Mouse (Mus musculus) mouse embryonic stem cell (cell line): ENCODE results near the gene Tmem119.

Source experiments
- in situ Hi-C, 2 experiments: fragments of 300-500 bp; cut with MboI; formaldehyde crosslinking; loops; 1 replicate in 1 of 2; 3 replicates in 1 of 2; pipeline ENCODE4 v1.14.3; 2019 to 2020; ENCODE audit warnings: low sequenced_read_pairs in 2 of 2, low pct_unique_long_range_greater_than_20kb in 1 of 2, mixed read lengths in 1 of 2; ENCODE audit not compliant: unreplicated experiment in 1 of 2

Tmem119 gene

DNA sequence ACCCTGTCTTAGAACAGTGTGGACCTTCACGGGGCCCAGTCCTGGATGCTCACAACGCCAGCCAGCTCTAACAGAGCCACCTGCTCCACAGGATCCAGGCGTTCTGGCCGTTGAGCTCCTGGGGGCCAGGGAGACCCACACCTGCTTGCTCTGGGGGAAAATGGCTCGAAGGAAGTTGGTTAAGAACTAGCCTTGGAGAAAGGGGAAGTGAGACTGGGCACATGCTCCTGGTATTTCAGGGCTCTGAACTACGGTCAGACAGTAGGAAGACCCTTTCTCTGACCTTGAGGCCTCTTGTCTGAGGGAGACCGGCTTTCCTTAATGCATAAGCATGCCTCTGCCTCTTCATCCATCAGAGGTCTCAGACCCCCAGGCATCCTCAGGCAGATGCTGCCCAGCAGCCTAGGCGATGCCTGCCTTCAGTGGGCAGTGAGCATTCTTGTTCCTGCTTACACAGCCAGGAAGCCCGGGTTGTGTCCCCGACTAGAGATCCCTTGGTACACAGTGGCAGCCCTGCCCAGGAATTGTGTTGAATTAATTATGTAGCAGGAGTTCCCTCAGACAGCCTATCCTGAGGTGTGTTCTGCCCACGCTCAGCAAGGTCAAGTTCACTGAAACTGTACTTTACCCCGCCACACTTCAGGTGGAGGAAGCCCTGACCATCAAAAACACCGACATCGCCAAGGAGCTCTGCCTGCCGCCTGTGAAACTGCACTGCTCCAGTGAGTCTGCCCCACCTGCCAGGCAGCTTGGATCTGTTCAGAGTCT, 24.0 kb downstream of the Tmem119 start:
- in situ Hi-C loops: loop anchor here (5.0 kb wide), 1 partner anchor 36 kb away; no protein-coding TSS in a partner anchor

DNA sequence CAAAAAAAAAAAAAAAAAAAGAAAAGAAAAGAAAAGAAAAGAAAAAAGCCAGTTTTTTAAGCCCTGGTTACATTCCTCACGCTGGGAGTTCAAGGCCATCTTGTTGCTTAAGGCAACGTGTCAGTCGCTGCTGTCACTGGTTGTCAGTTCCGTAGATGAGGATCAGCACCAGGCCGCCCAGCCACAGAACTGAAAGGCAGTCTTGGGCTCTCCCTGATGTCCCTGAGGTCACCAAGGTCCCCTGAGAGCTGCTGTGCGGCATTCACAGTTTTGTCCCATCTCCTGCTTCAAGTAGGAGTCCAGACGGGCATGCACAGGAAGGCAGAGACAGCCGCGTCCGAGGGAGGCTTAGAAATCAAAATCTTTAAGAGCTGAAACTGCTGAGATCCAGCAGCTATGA, 24.7 kb downstream of the Tmem119 start:
- in situ Hi-C loops: loop anchor here (5.0 kb wide), 1 partner anchor 37 kb away; no protein-coding TSS in a partner anchor

DNA sequence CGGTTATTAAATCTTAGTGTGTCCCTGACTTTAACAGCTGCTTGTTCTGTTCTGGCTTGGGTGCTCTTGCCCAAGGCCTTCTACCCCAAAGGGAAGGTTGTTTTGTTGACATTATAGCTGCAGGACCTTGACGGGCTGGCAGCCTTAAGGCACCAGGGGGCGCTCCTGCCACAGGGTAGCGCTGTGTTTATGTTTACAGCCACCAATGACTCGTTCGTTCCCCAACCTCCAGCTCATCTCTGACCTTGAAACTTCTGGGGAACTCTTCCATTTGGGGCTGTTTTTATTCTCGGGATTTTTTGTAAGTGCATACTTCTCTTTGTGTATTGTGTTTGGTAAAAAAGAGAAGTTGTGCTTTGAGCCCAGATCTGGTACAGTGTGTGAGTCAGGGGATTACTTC, 26.7 kb downstream of the Tmem119 start:
- in situ Hi-C loops: no loop called here

DNA sequence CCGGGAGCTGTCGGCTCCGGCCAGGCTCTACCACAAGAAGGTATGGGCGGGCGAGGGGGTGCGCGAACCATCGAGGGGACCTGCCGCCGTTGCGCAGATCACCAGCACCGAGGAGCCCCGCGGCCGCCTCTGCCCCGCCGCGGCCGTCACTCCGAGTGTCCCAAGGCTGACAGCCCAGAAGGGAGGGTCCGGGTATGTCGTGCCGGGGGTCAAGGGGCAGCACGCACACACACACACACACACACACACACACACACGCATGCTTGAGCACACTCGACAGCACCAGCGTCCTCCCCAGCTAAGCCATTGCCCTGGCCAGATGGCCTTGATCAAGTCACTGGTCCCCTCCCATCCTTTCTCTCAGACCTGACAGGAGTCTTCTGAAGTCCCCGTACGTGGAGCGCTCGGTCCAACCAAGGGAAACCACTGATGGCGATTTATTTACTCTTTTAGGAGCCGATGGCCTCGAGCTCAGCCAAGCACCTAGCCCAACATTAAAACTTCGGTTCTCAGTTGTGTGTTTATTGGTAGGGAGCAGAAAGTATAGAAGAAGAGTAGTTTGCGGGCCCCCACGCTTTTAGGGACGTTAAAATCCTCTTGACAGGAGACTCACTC, 27.3 kb downstream of the Tmem119 start:
- in situ Hi-C loops: no loop called here

DNA sequence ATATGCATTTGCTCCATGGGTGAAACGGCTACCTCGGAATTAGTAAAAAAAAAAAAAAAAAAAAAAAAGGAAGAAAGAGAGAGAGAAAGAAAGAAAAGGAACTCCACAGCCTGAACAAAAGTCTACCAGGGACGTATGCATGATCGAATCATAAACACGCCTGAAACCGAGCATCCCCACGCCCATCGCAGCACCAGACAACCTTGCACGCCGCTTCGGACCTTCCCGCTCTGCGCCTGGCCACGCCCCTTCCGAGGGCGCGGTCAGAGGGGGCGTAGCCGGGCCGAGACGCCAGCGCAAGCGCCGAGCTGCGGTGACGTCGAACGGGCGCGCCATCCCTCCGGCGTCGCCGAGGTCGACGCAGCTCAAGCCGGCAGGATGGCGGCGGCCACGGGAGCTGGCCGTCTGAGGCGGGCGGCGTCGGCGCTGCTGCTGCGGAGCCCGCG, 27.8 kb downstream of the Tmem119 start, which contains the start of the genes Sart3 and Iscu:
Gene Sart3, minus strand, starts transcription at position 61 of the 446 bp plus-strand sequence.
Gene Iscu, plus strand, starts transcription at position 299 of the 446 bp plus-strand sequence.
- in situ Hi-C loops: no loop called here

DNA sequence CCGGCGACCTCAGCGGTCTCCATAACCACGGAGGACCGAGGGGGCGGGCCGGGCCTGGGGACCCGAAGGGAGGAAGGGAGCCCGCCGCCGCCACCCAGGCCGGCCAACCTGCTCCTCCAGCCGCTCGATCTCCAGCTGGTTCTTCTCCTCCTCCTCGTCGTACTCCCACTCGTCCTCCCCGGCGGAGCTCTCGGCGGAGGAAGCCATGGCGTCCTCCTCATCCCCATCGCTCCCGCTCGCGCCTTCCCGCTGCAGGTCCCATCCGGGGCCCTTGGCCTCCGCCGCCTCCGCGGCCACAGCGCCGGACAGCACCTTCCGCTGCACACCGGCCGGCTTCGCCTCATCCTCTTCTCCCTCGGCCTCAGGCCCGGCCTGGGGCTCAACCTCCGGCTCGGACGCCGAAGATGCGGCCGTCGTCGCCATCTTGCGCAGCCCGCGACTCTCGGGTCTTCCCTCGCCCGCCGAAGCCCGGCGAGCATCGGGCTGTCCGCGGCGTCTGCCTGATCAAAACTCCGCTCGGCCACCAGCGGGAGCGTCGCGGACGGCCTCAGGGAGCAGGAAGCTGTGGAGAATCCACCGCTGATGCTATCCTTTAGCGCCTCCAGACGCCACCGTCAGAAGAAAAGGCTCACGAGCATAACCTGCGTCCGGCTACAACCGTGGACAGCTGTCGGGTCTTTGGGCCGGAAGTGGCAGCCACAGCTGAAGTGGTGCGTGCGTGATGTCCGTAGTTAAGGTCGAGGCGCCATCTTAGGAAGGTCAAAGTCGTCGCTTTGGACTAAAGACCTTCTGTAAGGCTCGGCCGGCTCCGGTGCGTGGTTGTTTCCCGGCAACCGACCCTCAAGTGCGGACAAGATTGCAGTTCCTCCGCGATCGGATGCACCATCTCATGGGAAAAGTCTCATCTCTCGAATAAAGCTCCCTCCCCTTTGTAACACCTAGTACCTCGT, 28.8 kb downstream of the Tmem119 start:
- in situ Hi-C loops: no loop called here

DNA sequence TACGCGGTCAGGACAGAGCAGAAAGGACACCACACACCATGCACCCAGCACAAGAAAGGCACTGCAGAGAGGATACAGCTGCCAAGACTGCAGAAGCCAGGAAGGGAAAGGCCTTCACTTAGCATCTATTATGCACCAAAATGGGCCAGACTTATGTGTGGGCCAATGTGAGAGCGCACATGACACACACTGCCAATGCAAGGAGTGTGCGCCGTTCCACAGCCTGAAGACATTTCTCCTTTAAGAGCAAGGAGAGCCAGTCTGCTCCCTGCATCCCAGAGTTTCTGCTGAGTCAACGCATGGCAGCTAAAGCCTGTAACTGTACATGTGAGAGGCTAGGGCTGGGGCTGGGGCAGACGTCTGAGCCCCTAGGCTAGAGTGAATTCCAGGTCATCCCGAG, 31.5 kb downstream of the Tmem119 start:
- in situ Hi-C loops: no loop called here

DNA sequence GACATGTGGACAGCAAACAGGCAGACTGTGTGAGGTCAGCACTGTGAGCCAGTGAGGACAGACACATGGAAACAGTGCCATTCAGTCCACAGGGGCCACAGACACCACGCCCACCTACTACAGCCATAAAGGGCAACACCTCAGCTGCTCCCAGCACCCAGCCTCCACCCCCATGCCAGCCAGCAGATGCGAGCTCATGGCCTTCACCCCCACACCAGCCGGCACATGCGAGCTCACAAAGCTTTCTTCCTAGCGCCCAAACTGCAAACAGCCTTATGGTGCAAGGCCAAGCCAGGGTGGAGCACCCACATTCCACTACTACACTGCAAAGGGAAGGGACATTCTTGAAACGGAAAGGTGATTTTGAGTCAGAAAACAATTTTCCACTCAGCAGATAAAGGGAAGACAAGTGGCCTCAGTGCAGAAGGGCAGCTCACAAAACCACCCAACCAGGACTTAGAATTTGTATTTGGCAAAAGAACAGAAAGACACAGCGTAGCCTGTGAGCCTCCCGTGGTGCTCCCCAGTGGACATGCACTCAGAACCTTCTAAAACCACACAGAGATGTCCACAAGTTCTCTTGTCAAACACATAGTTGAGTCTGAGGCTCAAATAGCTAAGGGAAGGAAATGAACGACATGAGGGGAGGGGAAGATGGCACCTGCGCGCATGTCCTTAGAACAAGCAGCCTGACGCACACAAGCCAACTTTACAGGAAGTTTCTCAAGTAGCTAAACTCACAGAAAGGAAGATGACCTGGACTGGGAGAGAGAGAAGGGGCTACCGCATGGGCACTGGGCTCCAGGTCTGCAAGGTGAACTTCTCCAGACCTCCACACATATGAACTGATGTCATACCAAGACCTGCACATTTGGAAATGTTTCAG, 34.4 kb downstream of the Tmem119 start:
- in situ Hi-C loops: no loop called here

DNA sequence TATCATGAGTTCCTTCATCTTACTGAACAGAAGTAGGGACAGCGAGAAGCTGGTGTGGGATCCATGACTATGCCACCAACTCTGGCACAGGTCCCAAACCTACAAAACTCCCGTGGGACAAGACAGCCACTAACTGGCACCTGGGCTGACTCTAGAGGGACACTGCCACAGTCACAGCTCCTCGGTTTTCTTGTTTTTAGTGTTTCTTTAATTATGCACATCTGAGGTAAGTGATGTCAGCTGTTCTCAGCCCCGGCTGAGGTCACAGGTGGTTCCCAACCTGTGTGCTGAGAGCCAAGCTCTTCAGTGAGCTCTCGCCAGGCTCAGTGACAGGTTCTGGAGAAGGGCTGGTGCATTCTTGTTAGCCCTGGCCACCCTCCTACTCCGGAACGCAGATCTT, 35.9 kb downstream of the Tmem119 start:
- in situ Hi-C loops: no loop called here

DNA sequence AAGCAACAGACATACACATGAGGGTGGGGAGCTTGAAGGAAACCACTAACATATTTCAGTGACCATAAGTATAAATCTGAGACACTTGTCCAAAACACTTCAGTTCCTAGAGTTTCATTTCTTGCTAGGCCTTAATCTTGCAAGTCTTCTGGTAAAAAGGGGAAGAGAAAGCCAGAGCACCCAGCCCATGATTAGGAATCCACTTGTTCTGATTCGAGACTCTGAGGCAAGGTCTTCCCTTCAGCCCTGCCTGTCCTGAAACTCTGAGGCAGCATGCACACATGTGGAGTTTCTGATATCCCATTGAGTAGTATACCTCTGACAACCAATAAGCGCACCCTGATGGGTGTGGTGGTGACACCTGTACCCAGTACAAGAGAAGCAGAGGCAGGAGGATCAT, 38.7 kb downstream of the Tmem119 start:
- in situ Hi-C loops: no loop called here

DNA sequence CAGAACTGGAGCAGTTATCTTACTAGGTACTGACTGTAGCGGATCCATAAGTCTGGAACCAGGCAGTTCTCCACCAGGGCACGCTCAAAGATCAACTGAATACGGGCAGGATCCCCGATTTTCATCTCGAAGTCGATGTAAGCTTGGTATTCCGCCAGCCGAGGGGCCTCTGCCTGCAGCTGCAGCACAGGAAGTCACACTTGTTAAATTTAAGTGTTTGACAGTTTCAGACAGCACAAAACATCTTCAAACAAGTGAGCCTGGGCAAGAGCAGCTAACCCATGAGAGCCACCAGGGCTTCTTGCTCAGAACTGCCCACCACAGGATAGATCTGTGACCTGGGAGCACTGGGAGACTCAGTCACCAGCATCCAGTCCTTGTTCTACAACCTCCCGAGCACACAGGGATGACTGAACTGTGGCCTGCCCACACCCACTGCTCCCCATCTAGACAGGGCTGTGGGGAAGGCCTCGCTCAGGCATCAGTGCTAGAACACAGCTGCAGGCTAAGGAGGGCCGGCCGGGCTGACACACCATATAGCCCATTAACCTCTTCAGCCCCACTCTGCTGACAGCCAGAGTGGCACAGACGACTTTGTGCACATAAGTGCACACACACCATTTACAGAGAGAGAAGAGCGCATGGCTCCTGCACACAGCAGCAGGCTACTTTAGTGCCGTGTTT, 44.8 kb downstream of the Tmem119 start:
- in situ Hi-C loops: no loop called here

DNA sequence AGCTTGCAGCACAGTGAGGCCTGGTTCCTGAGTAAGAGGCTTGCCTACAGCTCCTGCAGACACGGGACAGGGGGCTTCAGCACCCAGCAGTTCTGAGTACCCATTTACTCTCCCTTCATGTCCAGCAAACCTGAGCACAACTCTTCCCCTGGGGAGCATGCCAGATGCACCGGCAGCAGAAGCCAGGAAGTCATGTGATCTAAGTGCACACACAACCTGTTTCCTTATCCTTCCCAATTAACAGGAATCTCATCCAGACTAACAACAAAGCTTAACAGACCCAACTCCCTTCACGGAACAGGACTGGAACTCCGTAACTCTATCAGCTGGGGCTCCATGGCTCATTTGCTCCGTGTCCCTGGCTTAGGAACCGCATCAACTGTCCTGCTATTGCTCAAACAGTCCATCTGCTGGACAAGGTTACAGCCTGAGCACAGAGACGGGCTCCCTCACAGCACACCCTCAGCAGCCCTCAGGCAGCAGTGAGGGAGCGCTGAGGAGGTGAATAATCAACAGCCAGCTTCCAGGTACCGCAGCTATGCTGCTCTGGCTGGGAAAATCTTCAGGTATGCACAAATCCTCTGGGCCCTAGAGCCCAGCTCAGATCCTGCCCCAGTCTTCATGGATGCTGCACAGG, 48.7 kb downstream of the Tmem119 start:
- in situ Hi-C loops: no loop called here

DNA sequence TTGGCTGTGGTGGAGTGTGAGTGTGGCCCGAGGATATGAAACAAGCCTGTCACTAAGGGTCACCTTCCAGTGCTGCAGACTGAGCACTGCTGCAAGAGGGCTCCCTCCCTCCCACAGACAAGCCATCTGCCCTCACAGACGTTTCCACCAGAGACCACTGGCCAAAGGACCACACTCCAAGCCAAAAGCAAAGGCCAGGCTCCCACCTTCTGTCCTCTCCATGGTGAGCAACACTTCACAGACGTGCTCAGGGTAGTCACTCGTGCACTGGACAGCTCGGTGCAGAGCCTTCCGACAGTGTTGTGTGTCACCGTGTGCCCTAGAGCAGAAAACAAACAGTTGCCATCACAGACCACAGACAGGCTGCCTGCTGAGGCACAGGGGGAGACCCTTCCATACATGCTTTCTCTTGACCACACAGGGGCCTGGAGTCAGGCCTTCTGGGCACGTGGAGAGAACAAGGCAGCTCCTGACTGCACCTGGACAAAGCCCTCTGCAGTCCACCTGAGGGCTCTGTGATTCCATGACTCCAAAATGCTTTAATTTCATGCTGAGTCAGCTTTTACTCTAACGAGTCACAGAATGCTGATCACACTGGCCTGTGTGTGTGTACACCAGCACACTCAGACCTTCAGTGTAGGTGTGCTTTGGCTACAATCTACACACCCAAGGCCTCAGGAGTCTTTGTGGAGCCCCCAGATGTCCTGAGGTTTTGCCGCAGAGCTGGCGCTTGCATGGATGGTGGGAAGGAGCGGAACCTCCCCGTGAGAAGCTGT, 51.6 kb downstream of the Tmem119 start:
- in situ Hi-C loops: no loop called here

DNA sequence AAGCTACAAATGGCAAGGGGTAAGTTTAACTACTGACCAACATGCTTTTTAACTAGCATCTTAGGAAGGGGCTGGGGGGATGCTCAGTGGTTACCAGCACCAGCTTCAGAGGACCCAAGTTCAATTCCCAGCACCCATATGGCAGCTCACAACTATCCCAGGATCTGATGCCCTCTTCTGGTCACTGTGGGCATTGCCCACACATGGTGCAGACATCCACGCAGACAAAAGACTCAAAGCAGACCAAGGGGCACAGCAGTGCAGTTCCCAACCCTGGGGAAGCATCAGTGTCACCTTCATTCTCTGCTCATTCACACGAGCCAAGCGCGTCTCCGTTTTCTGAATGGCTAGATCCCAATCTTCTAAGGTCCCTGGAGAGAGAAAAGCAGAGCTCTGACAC, 52.7 kb downstream of the Tmem119 start:
- in situ Hi-C loops: no loop called here
